Mouse (Mus musculus): Measurements from ENCODE around the gene Akap6. TPM values are rescaled to one million over a fixed set of nuclear protein-coding genes. Genes with fewer than 3 reads are reported as not detected.

Akap6 gene
- total RNA-seq, 1 experiment from 2014 or later, result 0.05 TPM

GRCm38 (mm10) chr12:52957994-52958393 lies 258.8 kb downstream of the Akap6 start:
- ATAC-seq (replicated peaks; ENCODE audit: low read depth, poor library complexity, severe bottlenecking), result peak; percentile 68

GRCm38 (mm10) chr12:52991745-52992144 lies 292.6 kb downstream of the Akap6 start:
- ATAC-seq (replicated peaks; ENCODE audit: low read depth, poor library complexity, severe bottlenecking), result no peak

GRCm38 (mm10) chr12:53012336-53012735 lies 313.2 kb downstream of the Akap6 start:
- ATAC-seq (replicated peaks; ENCODE audit: low read depth, poor library complexity, severe bottlenecking), result no peak

- no peak for ATAC-seq (replicated peaks; ENCODE audit: low read depth, poor library complexity, severe bottlenecking)
Measured at GRCm38 (mm10) chr12:53014539-53014938, 315.4 kb downstream of the Akap6 start.

GRCm38 (mm10) chr12:53024575-53025246 lies 325.5 kb downstream of the Akap6 start:
- ATAC-seq (replicated peaks; ENCODE audit: low read depth, poor library complexity, severe bottlenecking), result no peak

- no peak for ATAC-seq (replicated peaks; ENCODE audit: low read depth, poor library complexity, severe bottlenecking)
Measured at GRCm38 (mm10) chr12:53027308-53027707, 328.1 kb downstream of the Akap6 start.

GRCm38 (mm10) chr12:53028926-53029325 lies 329.7 kb downstream of the Akap6 start:
- no peak for ATAC-seq (replicated peaks; ENCODE audit: low read depth, poor library complexity, severe bottlenecking)

- ATAC-seq (replicated peaks; ENCODE audit: low read depth, poor library complexity, severe bottlenecking), result no peak
Measured at GRCm38 (mm10) chr12:53029910-53030309, 330.7 kb downstream of the Akap6 start.

- no peak for ATAC-seq (replicated peaks; ENCODE audit: low read depth, poor library complexity, severe bottlenecking)
Measured at GRCm38 (mm10) chr12:53032762-53033161, 333.6 kb downstream of the Akap6 start.

- ATAC-seq (replicated peaks; ENCODE audit: low read depth, poor library complexity, severe bottlenecking), result no peak
Measured at GRCm38 (mm10) chr12:53033404-53033913, 334.3 kb downstream of the Akap6 start.

- no peak for ATAC-seq (replicated peaks; ENCODE audit: low read depth, poor library complexity, severe bottlenecking)
Measured at GRCm38 (mm10) chr12:53040634-53041033, 341.5 kb downstream of the Akap6 start.

- peak; percentile 62 for ATAC-seq (replicated peaks; ENCODE audit: low read depth, poor library complexity, severe bottlenecking)
Measured at GRCm38 (mm10) chr12:53042739-53043138, 343.6 kb downstream of the Akap6 start.

- ATAC-seq (replicated peaks; ENCODE audit: low read depth, poor library complexity, severe bottlenecking), result no peak
Measured at GRCm38 (mm10) chr12:53057606-53058005, 358.4 kb downstream of the Akap6 start.

- ATAC-seq (replicated peaks; ENCODE audit: low read depth, poor library complexity, severe bottlenecking), result no peak
Measured at GRCm38 (mm10) chr12:53060903-53061302, 361.7 kb downstream of the Akap6 start.

- ATAC-seq (replicated peaks; ENCODE audit: low read depth, poor library complexity, severe bottlenecking), result no peak
Measured at GRCm38 (mm10) chr12:53061466-53062124, 362.4 kb downstream of the Akap6 start.

GRCm38 (mm10) chr12:53063003-53063402 lies 363.8 kb downstream of the Akap6 start:
- ATAC-seq (replicated peaks; ENCODE audit: low read depth, poor library complexity, severe bottlenecking), result no peak

GRCm38 (mm10) chr12:53064241-53064760 lies 365.1 kb downstream of the Akap6 start:
- ATAC-seq (replicated peaks; ENCODE audit: low read depth, poor library complexity, severe bottlenecking), result no peak

- ATAC-seq (replicated peaks; ENCODE audit: low read depth, poor library complexity, severe bottlenecking), result no peak
Measured at GRCm38 (mm10) chr12:53065031-53065785, 366.0 kb downstream of the Akap6 start.

- ATAC-seq (replicated peaks; ENCODE audit: low read depth, poor library complexity, severe bottlenecking), result no peak
Measured at GRCm38 (mm10) chr12:53066321-53066720, 367.1 kb downstream of the Akap6 start.

- no peak for ATAC-seq (replicated peaks; ENCODE audit: low read depth, poor library complexity, severe bottlenecking)
Measured at GRCm38 (mm10) chr12:53070907-53071306, 371.7 kb downstream of the Akap6 start.

Measured in common myeloid progenitor, adult 5-6 weeks (primary cell).